Mouse (Mus musculus) ovary, postnatal 36 days (tissue): Measurements from ENCODE around the gene Rere.
"Not testable (repeated sequence)": the region's sequence is repeated elsewhere in the genome, so short reads cannot be mapped to it uniquely, and the experiment has no call there.

ENCODE experiments used
- DNase-seq: peaks from one replicate; pipeline ENCODE4 v3.0.0; 2022; ENCODE audit warnings: low spot score, mixed read lengths

Rere gene

GRCm38 (mm10) chr4:150555783-150556182 lies 274.3 kb downstream of the Rere start:
- no peak for DNase-seq

GRCm38 (mm10) chr4:150556382-150557221 lies 275.2 kb downstream of the Rere start:
- DNase-seq: peak; percentile 70

GRCm38 (mm10) chr4:150557289-150557688 lies 275.8 kb downstream of the Rere start:
- DNase-seq: not testable (repeated sequence)

- no peak for DNase-seq
Measured at GRCm38 (mm10) chr4:150557976-150558375, 276.5 kb downstream of the Rere start.

GRCm38 (mm10) chr4:150559514-150559913 lies 278.1 kb downstream of the Rere start:
- DNase-seq: no peak

- DNase-seq: no peak
Measured at GRCm38 (mm10) chr4:150563281-150563680, 281.8 kb downstream of the Rere start.

- no peak for DNase-seq
Measured at GRCm38 (mm10) chr4:150566193-150566592, 284.7 kb downstream of the Rere start.

- DNase-seq: no peak
Measured at GRCm38 (mm10) chr4:150568318-150569134, 287.1 kb downstream of the Rere start.

- peak; percentile 83 for DNase-seq
Measured at GRCm38 (mm10) chr4:150569135-150569833, 287.8 kb downstream of the Rere start.

GRCm38 (mm10) chr4:150569834-150570571 lies 288.6 kb downstream of the Rere start:
- no peak for DNase-seq

GRCm38 (mm10) chr4:150570793-150571192 lies 289.3 kb downstream of the Rere start:
- DNase-seq: no peak

- DNase-seq: no peak
Measured at GRCm38 (mm10) chr4:150572104-150572691, 290.8 kb downstream of the Rere start.

GRCm38 (mm10) chr4:150572938-150573337 lies 291.5 kb downstream of the Rere start:
- no peak for DNase-seq

GRCm38 (mm10) chr4:150575363-150576092 lies 294.1 kb downstream of the Rere start:
- no peak for DNase-seq

GRCm38 (mm10) chr4:150576339-150576738 lies 294.9 kb downstream of the Rere start:
- DNase-seq: no peak

GRCm38 (mm10) chr4:150578021-150578420 lies 296.6 kb downstream of the Rere start:
- no peak for DNase-seq

GRCm38 (mm10) chr4:150581931-150582723 lies 300.7 kb downstream of the Rere start:
- no peak for DNase-seq

- DNase-seq: peak; percentile 77
Measured at GRCm38 (mm10) chr4:150582966-150583776, 301.7 kb downstream of the Rere start.

GRCm38 (mm10) chr4:150583777-150584135 lies 302.3 kb downstream of the Rere start:
- DNase-seq: no peak
